Mouse (Mus musculus) bone marrow, adult 2 months (tissue): Measurements from ENCODE around the gene Bcl2l14.

ENCODE experiments used
- CTCF ChIP-seq: fragments of 200-500 bp; IDR thresholded peaks from 2 replicates; pipeline ENCODE4 v1.5.1; 2011; ENCODE audit warnings: low read length, control low read depth; ENCODE audit not compliant: control insufficient read depth, insufficient read depth
- POLR2A ChIP-seq: fragments of 200-500 bp; IDR thresholded peaks from 2 replicates; pipeline ENCODE4 v1.6.1; 2011; ENCODE audit warnings: low read depth, mild to moderate bottlenecking, control low read depth, low read length, borderline replicate concordance; ENCODE audit not compliant: control insufficient read depth

- TF ChIP-seq POLR2A (no peak), CTCF (no peak)
These were observed 28.5 kb upstream of the Bcl2l14 start for GRCm38 (mm10) chr6:134367366-134368281.
